Mouse (Mus musculus) spleen, adult 12 weeks (tissue): Measurements from ENCODE around the gene Celf2.

ENCODE experiments used
- DNase-seq: peaks from one replicate; pipeline ENCODE4 v3.0.0; 2022; ENCODE audit warnings: low spot score

Celf2 gene

DNA sequence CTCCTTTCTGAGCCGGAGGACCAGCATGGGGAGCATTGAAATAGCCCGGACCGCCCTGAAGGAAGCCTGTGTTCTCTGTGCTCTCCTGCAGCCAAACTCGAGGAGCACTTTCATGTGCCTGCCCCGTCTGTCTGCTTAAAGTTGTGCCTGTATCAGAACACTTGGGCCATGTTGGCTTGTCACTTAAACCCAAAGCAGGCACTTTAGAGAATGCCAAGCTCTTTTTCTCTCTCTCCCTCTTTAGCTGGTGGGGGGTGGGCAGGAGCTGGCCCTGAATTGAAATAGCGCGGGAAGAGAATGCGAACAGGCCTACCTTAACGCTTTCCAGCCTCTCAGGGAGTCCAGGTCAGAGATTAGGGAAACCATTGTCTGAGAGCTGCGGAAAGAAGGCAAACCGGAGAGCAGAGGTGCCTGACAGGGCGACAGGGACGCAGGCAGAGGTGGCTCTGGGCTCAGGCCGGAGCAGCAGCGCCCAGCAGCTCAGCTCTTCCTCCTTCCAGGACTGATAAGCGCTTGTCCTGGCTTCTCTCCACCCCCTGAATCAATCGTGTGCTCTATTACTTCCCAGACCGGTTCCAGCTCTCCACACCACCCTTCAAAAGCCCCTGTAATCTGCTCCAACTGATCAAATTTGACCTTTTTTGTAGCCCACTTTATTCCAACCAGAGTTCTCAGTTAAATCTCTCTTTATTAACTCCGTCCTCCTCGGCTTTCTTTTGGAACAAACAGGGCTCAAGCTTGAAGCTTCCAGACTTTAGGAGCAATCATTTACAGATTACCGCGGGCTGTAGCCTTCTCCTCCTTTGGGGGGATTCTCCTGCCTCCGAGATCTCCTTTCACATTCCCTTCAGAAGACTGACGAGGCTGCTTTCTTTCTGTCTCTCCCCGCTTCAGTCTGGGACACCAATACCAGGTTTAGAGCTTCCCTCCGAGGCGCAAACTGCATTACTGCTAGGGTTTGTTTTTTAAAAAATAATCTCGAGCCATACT, 428.3 kb downstream of the Celf2 start:
- DNase-seq = no peak

DNA sequence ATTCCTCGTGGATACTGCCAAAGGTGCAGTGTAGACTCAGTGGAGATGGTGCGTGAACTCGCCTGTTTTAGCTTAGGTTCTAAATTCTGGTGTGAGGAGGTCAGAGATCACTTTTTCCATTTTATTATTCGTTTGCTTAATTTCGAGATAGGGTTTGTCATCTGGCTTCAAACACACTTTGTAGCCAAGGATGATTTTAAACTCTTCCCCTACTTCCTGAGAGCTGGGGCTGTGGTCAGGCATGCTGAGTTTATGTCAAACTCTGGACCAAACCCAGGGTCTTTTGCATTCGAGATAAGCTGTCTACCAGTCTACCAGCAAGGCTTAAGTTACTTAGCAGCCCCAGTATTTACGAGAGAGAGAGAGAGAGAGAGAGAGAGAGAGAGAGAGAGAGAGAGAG, 429.3 kb downstream of the Celf2 start:
- no peak for DNase-seq

- DNase-seq = no peak
Measured at GRCm38 (mm10) chr2:7079390-7079789, 430.0 kb downstream of the Celf2 start.

DNA sequence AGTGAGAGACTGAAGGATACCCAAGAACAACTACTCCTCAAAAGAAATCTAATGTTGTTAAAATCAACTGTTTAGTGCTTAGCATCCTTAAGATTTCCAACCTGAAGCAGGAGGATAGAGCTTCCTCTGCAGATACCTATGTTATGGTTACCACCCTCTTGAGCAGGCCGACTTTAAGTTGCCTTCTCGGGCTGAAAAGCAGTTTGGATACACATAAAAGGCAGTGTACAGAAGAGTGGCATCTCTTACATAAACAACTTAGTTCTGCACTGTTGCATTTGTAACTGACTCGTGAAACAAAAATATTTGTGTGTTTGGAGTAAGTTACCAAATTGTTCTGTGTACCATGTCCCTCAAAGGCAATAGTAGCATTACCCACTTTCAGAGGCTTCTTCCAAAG, 435.6 kb downstream of the Celf2 start:
- DNase-seq = no peak

DNA sequence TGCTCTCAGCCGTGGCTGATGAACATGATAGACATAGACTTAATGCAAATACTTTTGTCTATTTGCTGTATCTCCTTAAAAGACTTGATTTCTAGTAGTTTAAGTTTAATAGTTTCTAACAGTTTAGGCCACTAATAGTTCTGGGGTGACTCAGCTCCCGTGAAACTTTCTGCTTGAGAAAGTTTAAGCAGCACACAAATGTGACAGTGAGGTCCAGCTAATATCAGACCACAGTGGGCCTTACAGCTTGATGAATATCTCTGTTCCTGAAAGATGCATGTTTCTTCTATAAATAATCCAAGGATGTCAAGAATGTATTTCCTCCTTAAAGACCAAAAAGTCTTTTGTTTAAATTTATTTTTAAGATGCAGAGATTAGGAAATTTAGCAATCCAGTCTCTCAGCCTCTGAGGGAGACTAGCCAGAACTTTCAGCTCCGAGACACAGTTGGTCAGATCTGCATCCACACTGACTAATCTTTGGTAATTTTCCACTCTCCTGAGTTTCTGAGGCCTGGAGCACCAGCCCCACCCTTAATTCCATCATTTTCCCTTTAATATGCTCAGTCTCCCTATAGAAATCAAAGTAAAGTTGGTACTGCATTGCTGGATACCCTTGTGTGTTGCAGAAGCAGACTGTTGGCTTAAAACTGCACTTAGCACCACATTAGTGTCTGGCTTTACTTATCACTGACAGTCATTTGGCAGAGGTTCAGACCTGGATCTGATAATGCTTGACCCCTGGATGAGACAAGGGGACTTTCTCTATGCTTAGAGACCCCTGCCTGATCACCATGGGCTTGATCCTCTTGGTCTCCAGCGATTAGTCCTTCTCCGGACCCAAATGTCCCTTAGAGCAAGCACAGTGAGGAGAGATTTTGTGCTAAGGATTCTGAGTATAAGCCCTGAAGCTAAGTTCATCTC, 436.8 kb downstream of the Celf2 start:
- no peak for DNase-seq

- no peak for DNase-seq
Measured at GRCm38 (mm10) chr2:7069458-7069857, 439.9 kb downstream of the Celf2 start.

DNA sequence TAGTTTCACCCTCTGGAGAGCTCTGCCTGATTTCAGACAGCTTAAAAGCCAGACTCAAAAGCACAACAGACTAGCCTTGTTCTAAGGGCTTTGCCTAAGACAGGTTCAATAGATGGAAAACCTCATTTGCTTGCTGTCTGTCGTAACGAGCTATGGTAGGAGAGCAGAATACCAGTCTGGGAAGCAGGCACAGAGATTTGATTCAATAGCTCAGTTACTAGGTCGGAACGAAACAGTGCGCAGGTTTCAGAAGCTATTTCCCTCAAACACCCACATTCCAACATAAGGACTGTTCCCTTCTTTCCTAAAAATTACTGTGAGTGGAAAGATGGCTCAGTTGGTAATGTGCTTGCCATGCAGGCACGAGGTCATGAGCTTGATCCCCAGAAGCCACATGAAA, 441.1 kb downstream of the Celf2 start:
- DNase-seq = no peak

DNA sequence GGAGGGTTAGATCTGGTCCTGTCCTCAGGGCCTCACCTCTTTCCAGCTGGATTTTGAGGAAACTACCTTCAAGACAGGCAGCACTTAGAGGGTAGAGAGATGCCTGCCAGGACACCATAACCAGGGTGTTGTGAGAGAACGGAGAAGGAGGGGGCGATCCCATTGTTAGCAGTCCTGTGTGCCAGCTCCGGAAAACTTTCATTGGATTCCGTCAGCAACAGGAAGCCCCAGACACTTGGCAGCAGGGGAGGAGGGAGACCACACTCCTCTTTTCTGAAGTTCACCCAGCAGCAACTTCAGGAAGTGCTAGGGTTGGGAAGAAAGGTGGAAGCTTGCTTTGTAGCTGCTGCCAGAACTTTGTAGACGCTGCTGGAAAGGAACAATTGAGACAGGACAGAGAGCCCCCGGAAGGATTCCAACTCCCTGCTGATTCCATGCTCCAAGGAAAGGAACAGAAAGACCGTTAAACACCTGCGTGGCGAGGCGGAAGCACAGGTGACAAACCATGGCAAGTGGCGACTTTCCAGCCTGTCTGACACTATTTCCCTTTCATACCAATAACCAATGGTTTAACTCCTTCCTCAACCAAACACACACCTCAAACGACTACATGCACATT, 445.7 kb downstream of the Celf2 start:
- no peak for DNase-seq

DNA sequence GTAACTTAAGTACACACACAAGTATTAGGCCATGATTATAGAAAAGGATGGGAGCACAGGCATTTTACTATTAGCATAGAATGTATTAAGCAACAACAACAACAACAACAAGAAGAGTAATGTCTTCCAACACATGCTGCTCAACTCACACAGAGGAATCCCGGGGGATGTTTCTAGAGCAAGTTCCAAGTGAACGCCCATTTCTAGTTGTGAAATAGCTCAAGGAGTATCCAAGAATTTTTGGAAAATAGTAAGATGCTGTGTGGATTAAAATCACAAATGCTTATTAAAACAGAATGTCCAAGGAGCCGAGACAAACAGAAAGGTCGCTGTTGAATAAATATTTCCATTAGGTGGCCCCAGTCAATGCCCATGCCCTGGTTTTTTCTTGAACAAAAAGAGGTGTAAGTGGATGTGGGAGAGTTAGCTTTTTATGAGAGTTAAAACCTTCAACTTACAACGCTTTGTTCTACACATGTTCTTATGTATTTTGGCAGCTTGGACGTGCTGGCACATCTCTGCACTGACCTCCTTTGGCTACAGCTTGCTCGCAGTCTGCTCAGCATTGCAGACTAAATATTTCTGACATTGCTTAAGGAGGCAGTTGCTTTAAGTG, 448.8 kb downstream of the Celf2 start:
- no peak for DNase-seq

GRCm38 (mm10) chr2:7056401-7056800, 453.0 kb downstream of the Celf2 start:
- no peak for DNase-seq

DNA sequence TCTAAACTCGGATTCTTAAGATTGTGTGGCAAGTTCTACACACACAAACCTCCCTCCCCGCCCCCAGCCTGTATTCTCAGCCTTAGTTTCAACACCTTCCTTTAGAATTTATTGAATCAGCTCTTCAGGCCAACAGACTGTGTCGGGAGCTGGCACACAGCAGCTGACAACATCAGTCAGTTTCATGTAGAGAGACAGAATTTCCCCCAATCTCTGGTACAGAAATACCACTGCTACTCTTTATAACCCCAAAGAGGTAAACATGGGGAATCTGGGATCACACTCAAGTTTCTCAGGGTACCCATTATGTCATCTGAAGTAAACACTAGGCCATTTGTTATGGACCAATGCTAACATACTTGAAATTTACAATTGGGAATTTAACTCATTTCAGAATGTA, 453.4 kb downstream of the Celf2 start:
- no peak for DNase-seq

DNA sequence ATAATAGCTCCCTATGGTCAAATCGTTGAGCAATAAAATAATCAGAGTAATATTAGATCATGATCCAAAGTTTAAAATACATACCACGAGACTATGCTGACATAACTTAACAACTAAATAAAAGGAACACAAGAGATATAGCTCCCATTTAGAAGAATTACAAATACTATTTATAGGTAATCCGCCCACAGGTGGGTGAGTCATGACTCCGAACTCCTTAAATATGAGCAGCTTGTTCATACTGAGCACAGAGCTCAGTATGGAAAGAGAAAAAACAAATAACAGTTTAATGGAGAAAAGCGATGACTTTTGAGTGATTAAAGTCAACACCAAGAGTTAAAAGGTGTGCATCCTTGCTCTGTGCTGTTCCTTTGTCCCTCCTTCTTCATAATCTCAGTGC, 458.3 kb downstream of the Celf2 start:
- DNase-seq = no peak

GRCm38 (mm10) chr2:7046155-7046554, 463.2 kb downstream of the Celf2 start:
- DNase-seq = no peak

DNA sequence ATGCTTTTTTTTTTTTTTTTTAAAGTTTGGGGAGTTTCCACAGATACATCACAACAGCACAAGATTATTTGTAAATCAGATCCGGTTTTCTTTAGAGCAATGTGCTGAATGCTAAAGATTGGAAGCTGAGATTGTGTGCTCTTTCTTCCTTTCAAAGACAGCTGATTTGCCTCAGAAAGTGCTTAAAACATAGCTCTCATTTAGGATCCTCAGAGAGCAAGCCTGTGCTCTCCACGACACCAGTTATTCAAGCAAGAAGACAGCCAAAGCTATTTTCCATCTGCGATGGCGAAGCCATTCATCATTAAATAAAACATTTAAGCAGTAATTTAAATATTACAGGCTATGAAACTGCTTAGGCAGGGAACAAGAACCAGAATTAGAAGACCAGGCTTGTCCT, 463.8 kb downstream of the Celf2 start:
- DNase-seq = no peak

GRCm38 (mm10) chr2:7043770-7044459, 465.4 kb downstream of the Celf2 start:
- no peak for DNase-seq

- DNase-seq = no peak
Measured at GRCm38 (mm10) chr2:7040940-7041339, 468.4 kb downstream of the Celf2 start.

DNA sequence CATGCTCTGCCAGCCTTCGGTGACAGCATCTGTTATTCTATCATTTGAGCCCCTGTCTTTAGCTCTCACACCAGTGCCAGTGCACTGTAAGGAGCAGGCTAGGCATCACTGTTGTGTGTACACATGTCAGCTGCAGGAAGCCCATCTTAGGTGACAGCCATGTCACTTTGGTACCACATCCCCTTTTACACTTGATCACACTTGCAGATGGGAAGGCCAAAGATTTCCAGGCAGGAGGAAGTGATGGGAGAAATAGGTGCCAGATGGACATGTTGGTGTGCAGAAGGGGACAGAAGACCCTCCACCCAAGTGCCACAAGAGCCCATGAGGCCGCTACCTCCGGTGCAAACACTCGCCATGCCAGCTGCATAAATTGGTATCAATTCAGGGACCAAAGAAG, 470.4 kb downstream of the Celf2 start:
- DNase-seq = no peak

DNA sequence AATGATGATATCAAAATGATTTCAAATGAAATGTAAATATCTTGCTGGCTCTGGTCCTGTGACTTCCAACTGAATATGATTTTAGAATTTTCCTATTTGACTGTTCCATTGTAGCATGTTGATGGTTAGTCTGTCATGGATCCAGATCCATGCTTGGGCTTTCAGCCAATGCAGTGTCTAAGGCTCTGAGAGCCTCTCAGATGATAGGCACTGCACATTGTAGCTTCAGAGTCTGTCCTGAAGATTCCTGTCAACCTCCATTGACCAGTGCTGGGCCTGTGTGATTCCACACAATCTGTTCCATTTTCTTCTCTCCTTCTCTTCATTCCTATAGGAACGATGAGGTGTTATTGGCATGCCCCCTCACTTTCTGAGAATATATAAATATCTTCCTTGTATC, 478.0 kb downstream of the Celf2 start:
- DNase-seq = no peak

GRCm38 (mm10) chr2:7026737-7027136, 482.6 kb downstream of the Celf2 start:
- no peak for DNase-seq

- no peak for DNase-seq
Measured at GRCm38 (mm10) chr2:7025594-7025993, 483.8 kb downstream of the Celf2 start.

- DNase-seq = no peak
Measured at GRCm38 (mm10) chr2:7022184-7022583, 487.2 kb downstream of the Celf2 start.
